Mouse (Mus musculus) kidney, postnatal 4 days (tissue): ENCODE results near the gene Gm42791.

ENCODE experiments used
- DNase-seq, 2 experiments: peaks; one replicate each; pipeline ENCODE4 v3.0.0; 2021; ENCODE audit warnings: mixed read lengths in 2 of 2

Gene Gm42791

DNA sequence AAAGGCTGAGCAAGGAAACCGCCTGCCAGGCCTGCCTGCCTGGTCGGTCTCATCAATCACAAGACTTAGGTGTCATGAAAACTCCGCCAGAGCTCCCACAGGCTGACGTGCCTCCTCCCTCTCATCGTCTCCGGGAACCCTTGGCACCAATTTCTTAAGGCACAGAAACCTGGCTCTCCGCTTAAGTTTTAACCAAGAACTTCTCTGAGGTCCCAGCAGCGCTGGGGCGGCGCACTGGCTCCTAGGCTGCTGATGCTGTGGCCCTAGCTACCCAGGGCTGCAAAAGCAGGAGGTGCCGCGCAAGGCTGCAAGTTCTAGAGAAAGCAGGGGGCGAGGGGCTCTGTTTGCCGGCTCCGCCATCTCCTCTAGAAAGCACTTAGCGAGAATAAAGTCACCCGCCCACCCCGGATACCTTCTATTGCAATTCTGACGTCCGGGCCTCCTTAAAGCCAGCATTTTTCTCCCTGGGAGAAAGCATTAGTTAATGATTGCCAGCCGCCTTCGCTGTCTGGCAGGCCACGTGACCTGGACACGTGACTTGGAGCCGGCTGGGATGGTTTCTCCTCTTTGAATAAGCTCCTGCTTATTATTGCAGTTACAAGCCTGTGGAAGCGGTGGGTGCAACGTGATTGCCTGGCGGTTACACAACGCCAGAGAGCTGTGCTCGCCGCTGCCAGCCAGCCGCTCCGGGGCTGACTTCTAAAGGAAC, at the start of gene Gm42791:
TSS of gene Gm42791 (minus strand) at position 442 of the 709 bp plus-strand sequence.
- DNase-seq = peak; percentile 94 to 97

- no peak for DNase-seq
Measured at GRCm38 (mm10) chr5:149044067-149044466, 49.1 kb upstream of the Gm42791 start.

- no peak for DNase-seq
Measured at GRCm38 (mm10) chr5:149043240-149043639, 48.3 kb upstream of the Gm42791 start.

DNA sequence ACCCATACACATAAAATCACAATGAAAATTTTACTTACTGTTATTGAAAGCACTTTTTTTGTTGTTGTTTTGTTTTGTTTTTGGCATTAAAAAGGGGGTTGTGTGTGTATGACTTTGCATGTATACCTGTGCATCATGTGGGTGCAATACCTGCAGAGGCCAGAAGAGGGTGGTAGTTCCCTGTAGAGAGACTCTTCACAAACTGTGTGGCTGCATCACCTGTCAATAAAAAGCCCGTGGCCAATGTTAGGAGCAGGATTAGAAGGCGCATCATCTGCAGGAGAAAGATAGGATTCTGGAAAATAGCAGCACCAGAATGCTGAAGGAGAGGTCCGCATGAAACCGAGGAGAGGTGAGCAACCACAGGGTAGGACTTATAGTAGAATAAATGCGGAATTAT, 44.9 kb upstream of the Gm42791 start:
- peak; percentile 59 to 61 for DNase-seq

- DNase-seq = peak; percentile 55 to 70
Measured at GRCm38 (mm10) chr5:149037729-149038128, 42.8 kb upstream of the Gm42791 start.

GRCm38 (mm10) chr5:149036920-149037319, 42.0 kb upstream of the Gm42791 start:
- DNase-seq = no peak

DNA sequence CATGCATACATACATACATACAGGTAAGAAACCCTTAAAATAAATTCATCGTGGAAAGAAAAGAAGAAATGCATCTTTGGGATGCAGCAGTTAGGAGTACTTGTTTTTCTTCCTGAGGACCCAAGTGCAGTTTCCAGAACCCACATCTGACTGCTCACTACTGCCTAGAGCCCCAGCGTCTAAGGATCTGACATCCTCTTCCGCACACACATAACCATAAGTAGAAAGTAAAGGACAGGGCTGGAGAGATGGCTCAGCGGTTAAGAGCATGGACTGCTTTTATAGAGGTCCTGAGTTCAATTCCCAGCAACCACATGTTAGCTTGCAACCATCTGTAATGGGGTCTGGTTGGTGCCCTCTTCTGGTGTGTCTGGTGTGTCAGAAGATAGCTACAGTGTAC, 37.5 kb upstream of the Gm42791 start:
- no peak for DNase-seq

DNA sequence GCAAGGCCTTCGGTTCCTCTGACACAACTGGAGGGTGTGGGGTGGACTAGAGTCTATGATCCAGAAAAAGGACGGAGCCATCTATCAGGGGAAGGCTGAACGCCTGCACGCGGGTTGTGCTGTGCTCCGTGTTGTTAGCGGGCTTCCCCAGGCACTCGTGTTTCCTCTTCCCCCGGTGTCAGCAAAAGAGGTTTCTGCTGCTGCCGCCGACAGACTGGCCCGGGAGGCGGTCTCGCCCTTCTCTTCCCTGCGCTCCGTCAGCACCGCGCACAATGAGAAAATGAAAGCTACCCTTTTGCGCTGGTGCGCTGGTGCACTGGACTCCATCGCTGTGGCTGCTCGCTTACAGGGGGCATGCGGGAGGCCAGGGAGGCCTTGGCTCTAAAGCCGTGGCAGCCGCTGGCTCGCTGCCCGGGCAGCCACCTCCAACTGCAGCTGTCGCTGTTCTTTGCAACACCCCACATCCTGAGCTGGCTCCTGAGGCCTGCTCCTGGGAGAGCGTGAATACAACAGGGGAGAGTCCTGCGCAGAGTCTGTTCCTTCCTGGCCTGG, 36.3 kb upstream of the Gm42791 start:
- peak; percentile 78 to 87 for DNase-seq

- no peak for DNase-seq
Measured at GRCm38 (mm10) chr5:149030103-149030502, 35.2 kb upstream of the Gm42791 start.

DNA sequence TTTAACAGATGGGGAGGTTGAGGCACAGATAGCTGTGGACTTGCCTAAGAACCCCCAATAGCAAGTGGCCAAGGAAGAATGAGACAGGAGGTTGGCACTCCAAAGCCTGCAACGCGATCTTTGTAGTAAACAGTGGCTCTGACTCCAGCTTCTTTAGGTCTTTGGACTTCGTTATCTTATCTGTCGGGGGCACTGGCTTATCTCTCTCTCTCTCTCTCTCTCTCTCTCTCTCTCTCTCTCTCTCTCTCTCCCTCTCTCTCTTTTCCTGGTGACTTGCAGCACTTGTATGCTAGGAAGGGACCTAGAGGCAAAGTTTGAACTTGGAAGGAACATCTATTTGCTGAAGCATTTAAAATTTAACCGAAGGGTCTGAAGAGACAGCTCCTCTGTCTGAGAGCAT, 33.4 kb upstream of the Gm42791 start:
- DNase-seq = no peak

DNA sequence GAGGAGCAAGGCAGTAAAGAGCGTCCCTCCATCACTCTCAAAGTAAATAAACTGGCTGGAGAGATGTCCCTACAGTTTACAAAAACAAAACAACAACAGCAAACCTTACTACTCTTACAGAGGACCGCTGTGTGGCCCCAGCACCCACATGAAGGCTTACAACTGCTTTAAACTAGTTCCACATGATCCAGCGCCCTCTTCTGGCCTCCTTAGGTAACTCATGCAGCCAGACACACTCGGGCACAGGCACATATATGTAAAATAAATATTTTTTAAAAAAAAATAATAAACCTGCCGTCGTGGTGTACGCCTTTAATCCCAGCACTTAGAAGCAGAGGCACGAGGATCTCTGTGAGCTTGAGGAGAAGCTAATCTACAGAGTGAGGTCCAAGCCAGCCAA, 32.4 kb upstream of the Gm42791 start:
- DNase-seq = no peak

DNA sequence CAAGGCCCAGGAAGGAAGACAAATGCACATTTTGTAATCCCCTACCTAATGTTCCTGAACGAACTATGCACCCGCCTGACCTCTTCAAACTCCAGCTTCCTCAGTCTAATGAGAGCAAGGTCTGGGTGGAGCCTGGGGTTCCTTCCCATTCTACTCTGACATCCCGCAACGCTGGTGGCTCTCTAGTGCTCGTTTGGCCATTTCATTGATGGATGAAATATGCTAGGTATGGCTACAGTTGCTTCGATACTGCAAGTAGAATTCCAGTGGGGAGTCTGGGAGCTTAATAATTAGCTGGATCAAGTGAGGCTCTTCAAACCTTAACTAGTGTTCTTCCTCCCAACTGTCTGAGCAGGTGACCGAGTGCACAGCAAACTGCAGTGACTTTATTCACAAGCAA, 26.2 kb upstream of the Gm42791 start:
- DNase-seq = peak in 1 of 2 experiments; percentile 28

- no peak for DNase-seq
Measured at GRCm38 (mm10) chr5:149020681-149021062, 25.7 kb upstream of the Gm42791 start.

GRCm38 (mm10) chr5:149020059-149020680, 25.2 kb upstream of the Gm42791 start:
- DNase-seq = peak in 1 of 2 experiments; percentile 33

GRCm38 (mm10) chr5:149017666-149018415, 22.9 kb upstream of the Gm42791 start:
- no peak for DNase-seq

GRCm38 (mm10) chr5:149017181-149017580, 22.2 kb upstream of the Gm42791 start:
- DNase-seq = no peak

DNA sequence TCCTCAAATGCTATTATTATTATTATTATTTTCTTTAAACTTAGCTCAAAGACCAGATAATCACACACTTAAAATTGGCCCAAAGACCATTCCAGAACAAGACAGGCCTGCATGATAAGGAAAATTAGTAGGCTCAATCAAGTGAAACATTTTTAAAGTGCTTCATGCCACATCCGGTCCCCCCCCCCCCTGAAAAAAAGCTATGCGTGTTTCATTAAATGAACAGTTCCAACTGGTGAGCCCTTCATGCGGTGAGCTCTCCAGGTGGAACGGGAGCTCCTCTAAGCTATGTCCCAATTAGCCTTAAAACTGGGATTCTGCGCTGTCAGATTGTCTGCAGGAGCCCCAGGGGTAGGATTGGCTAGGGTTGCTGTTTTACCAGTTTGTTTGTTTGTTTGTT, 21.3 kb upstream of the Gm42791 start:
- no peak for DNase-seq

DNA sequence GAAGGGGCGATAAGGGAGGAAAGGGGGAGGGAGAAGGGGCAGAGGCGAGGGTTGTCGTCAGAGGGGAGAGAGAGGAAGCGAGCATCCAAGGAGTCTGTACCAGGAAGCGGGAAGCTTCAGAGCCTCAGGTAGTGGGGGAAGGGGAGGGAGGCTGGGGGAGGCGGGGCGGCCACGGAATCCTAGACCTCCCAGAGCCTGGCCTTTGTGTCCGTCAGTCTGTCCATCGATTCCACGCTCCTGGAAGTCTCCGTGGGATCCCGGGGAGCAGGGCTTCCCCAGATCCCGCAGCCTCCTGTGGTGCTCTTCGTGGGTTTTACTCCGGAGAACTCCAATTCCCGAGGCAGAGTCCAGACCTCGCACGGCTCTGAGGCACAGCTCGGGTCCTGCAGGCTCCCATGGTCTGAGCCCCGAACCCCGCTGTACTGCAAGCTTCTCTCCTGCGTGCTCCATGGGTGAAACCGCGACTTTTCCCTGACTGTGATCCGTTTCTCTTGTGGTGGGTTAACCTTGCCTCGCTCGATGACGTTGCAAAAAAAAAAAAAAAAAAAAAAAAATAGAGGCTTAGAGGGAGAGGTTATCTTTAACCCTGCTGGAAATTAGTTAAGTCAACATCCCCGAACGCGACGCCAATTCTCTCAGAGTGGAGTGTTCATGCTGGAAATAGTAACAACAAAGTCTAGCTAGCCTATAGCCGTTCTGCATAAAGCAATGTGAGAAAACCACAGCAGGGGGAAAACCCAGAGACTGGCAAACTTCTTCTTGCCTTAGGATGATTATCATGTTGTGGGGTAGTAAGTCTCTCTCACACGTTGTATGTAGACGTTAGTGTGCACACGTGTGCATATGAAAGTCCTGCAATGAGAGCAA, 20.6 kb upstream of the Gm42791 start:
- DNase-seq = peak; percentile 53 to 63

GRCm38 (mm10) chr5:149014600-149015268, 19.8 kb upstream of the Gm42791 start:
- DNase-seq = no peak

DNA sequence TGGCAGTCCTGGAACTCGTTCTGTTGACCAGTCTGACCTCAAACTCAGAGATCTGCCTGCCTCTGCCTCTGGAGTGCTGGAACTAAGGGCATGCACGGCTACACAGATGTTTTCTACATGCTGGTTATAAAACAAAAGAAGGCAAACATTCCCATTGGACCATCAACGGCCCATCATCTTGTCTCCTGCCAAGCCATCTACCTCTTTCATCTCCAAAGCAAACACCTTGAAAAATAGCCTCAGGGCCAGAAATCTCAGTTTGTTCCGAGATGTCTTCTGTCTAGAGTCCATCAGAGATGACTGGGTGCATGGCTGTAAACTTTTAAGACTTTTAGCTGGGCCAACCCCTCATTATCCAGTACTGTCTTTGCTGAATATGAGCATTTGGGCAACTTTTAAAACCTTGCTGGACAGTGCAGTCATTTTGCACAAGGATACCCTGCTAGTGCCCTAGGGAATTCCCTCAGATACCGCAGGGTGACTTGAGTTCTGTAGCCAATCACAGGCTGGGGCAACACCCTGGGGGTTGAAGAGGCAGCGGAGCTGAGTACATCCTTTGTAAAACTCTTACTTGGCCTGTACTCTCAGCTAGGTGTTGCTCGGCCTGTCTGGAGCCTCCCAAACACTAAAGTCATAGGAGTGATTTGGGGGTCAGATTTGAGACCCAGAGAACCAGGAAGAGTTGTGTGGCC, 19.0 kb upstream of the Gm42791 start:
- no peak for DNase-seq

- no peak for DNase-seq
Measured at GRCm38 (mm10) chr5:149009111-149009510, 14.2 kb upstream of the Gm42791 start.
